Mouse (Mus musculus): ENCODE data around the gene Rnf216. TPM values are rescaled to one million over a fixed set of nuclear protein-coding genes. Genes with fewer than 3 reads are reported as not detected.

Gene Rnf216
- total and polyA plus RNA-seq, 3 experiments = 15.5 to 30.7 (median 18.2) TPM

DNA sequence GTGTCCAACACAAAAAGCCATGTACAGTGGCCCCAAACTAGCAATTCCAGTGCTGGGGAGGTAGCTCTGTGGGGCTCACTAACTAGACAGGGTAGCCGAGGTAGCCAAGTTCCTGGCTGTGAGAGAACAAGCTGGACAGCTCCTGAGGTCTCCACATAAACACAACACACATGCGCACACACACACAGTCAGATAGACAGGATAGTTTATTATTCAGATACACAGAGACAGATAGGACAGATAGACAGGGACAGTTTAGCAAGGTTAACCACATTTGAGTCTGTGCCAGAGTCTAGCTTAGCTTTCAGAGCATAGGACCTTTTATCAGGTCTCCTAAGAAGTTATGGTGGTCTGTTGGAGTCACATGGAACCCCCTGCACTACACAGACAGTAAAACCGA is 6.0 kb downstream of the Rnf216 start:
- Histone ChIP-seq H3K36me3 (replicated peaks in 1 of 2; ENCODE audit: control insufficient read depth in 1 of 2, insufficient read depth in 1 of 2, low read length in 1 of 2) (peaks cover 3 to 46% of the 10 kb centered on the region in 2 experiments), H3K9ac (ENCODE audit: insufficient read depth, low read depth) (no peak overlapping the region), H3K4me3 (replicated peaks in 1 of 3; ENCODE audit: low read depth in 2 of 3, low read length in 2 of 3, poor library complexity in 1 of 3) (no peak overlapping the region), H3K27me3 (replicated peaks) (no peaks in the 10 kb centered on the region), H3K4me2 (ENCODE audit: insufficient read depth, low read depth, poor library complexity, severe bottlenecking) (no peak overlapping the region), H3K4me1 (ENCODE audit: control insufficient read depth in 1 of 2, insufficient read depth in 2 of 2) (peaks cover 0 to 43% of the 10 kb centered on the region in 2 experiments), H3K27ac (ENCODE audit: insufficient read depth, low read depth) (no peak overlapping the region), H3K79me2 (replicated peaks; ENCODE audit: control insufficient read depth, extremely low read depth, insufficient read depth, poor library complexity, severe bottlenecking) (peaks cover 80% of the 10 kb centered on the region), H3K9me3 (replicated peaks; ENCODE audit: low read length) (no peaks in the 10 kb centered on the region)
- DNase-seq (ENCODE audit: extremely low read depth) = no peak
- in situ Hi-C loops (cut with MboI; ENCODE audit: low pct_ligation_motif_present, low pct_unique_long_range_greater_than_20kb, low sequenced_read_pairs) (no loop called here), dilution Hi-C loops (cut with MboI; ENCODE audit: extremely low pct_ligation_motif_present, extremely low pct_unique_long_range_greater_than_20kb, low sequenced_read_pairs) (no loop called here)
- TF ChIP-seq MEF2A (IDR thresholded peaks at IDR 0.05; ENCODE audit: borderline replicate concordance, low read depth, low read length) (no peak), MXI1 (IDR thresholded peaks at IDR 0.05; ENCODE audit: low read depth, low read length) (no peak), CHD2 (IDR thresholded peaks at IDR 0.05; ENCODE audit: low read length) (no peak), USF2 (conservative IDR thresholded peaks at IDR 0.05; ENCODE audit: low read depth, low read length) (no peak), RAD21 (IDR thresholded peaks at IDR 0.05; ENCODE audit: low read depth, low read length) (no peak), ETS1 (conservative IDR thresholded peaks at IDR 0.05; ENCODE audit: low read depth, low read length) (no peak), E2F4 (IDR thresholded peaks at IDR 0.05; ENCODE audit: insufficient replicate concordance, low read depth, low read length) (no peak), NELFE (IDR thresholded peaks at IDR 0.05; ENCODE audit: low read depth, low read length) (no peak), USF1 (IDR thresholded peaks at IDR 0.05; ENCODE audit: low read depth, low read length) (no peak), ZC3H11A (IDR thresholded peaks at IDR 0.05; ENCODE audit: low read depth, low read length) (no peak)

DNA sequence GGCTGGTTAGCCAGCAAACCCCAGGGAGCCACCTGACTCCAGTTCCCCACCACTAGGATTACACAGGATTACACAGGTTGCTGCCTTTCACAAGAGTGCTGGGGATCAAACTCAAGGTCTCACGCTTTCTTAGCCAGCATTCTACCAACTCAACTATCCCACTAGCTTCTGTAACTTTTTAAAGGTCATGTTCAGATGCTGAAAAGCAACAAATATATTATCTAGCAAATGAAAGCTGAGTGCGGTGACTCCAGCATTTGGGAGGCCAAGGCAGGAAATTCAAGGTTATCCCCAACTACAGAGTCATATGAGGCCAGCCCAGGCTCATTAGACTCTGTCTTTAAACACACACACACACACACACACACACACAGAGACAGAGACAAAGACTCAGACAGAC is 9.6 kb downstream of the Rnf216 start:
- in situ Hi-C loops (cut with MboI; ENCODE audit: low pct_ligation_motif_present, low pct_unique_long_range_greater_than_20kb, low sequenced_read_pairs) = no loop called here
- H3K27ac ChIP-seq (ENCODE audit: insufficient read depth, low read depth) = no peak overlapping the region
- H3K79me2 ChIP-seq (replicated peaks; ENCODE audit: control insufficient read depth, extremely low read depth, insufficient read depth, poor library complexity, severe bottlenecking) = peaks cover 70% of the 10 kb centered on the region
- H3K4me2 ChIP-seq (ENCODE audit: insufficient read depth, low read depth, poor library complexity, severe bottlenecking) = no peak overlapping the region
- no peak overlapping the region for H3K9ac ChIP-seq (ENCODE audit: insufficient read depth, low read depth)
- H3K4me3 ChIP-seq (replicated peaks in 1 of 3; ENCODE audit: low read depth in 2 of 3, low read length in 2 of 3, poor library complexity in 1 of 3) = no peak overlapping the region
- TF ChIP-seq SMC3 (IDR thresholded peaks at IDR 0.05; ENCODE audit: low read depth, low read length) = no peak
- TF ChIP-seq JUND (conservative IDR thresholded peaks at IDR 0.05; ENCODE audit: low read depth, low read length) = no peak
- TF ChIP-seq ETS1 (conservative IDR thresholded peaks at IDR 0.05; ENCODE audit: low read depth, low read length) = no peak
- TF ChIP-seq EP300 (IDR thresholded peaks at IDR 0.05; ENCODE audit: low read length) = no peak
- no peak for TF ChIP-seq E2F4 (IDR thresholded peaks at IDR 0.05; ENCODE audit: insufficient replicate concordance, low read depth, low read length)
- TF ChIP-seq PAX5 (IDR thresholded peaks at IDR 0.05; ENCODE audit: low read length) = no peak
- no peak for TF ChIP-seq UBTF (IDR thresholded peaks at IDR 0.05; ENCODE audit: low read depth, low read length)
- no peak for TF ChIP-seq ZNF384 (IDR thresholded peaks at IDR 0.05; ENCODE audit: low read depth, low read length)
- no peak for TF ChIP-seq TBP (conservative IDR thresholded peaks at IDR 0.05; ENCODE audit: low read depth, low read length)
- TF ChIP-seq BHLHE40 (IDR thresholded peaks at IDR 0.05; ENCODE audit: low read depth, low read length) = no peak
- no peak for TF ChIP-seq ELF1 (IDR thresholded peaks at IDR 0.05; ENCODE audit: low read depth, low read length)
- no peak for TF ChIP-seq MYC (IDR thresholded peaks at IDR 0.05; ENCODE audit: low read depth, low read length)
- TF ChIP-seq USF2 (conservative IDR thresholded peaks at IDR 0.05; ENCODE audit: low read depth, low read length) = no peak
- no peak for TF ChIP-seq MAX (IDR thresholded peaks at IDR 0.05; ENCODE audit: low read length)
- TF ChIP-seq RAD21 (IDR thresholded peaks at IDR 0.05; ENCODE audit: low read depth, low read length) = no peak
- TF ChIP-seq GABPA (IDR thresholded peaks at IDR 0.05; ENCODE audit: insufficient replicate concordance, low read depth, low read length) = no peak
- TF ChIP-seq HCFC1 (IDR thresholded peaks at IDR 0.05; ENCODE audit: low read depth, low read length) = no peak
- TF ChIP-seq CTCF (conservative IDR thresholded peaks at IDR 0.05 in 1 of 2, IDR thresholded peaks at IDR 0.05 in 1 of 2; ENCODE audit: low read depth in 2 of 2, low read length in 2 of 2) = no peak
- TF ChIP-seq SIN3A (IDR thresholded peaks at IDR 0.05; ENCODE audit: low read length) = no peak
- no peaks in the 10 kb centered on the region for H3K9me3 ChIP-seq (replicated peaks; ENCODE audit: low read length)
- dilution Hi-C loops (cut with MboI; ENCODE audit: extremely low pct_ligation_motif_present, extremely low pct_unique_long_range_greater_than_20kb, low sequenced_read_pairs) = no loop called here
- DNase-seq (ENCODE audit: extremely low read depth) = no peak
- H3K27me3 ChIP-seq (replicated peaks) = no peaks in the 10 kb centered on the region
- H3K36me3 ChIP-seq (replicated peaks in 1 of 2; ENCODE audit: control insufficient read depth in 1 of 2, insufficient read depth in 1 of 2, low read length in 1 of 2) = peaks cover 0 to 40% of the 10 kb centered on the region in 2 experiments
- peaks cover 0 to 34% of the 10 kb centered on the region in 2 experiments; a peak in 2 of 4 replicates for H3K4me1 ChIP-seq (ENCODE audit: control insufficient read depth in 1 of 2, insufficient read depth in 2 of 2)

Data from CH12.LX (cell line).